Mouse (Mus musculus): ENCODE measurements around the gene Cfap44. TPM values are rescaled to one million over a fixed set of nuclear protein-coding genes. Genes with fewer than 3 reads are reported as not detected.
A peak's percentile ranks its signal among the peaks of the same experiment; 100 is the strongest.

Gene Cfap44
- polyA plus RNA-seq, 1 experiment from 2014 or later = 2.9 TPM

GRCm38 (mm10) chr16:44502325-44502724 is 107.7 kb downstream of the Cfap44 start:
- Histone ChIP-seq H3K9ac (replicated peaks; ENCODE audit: low read depth, low read length) (no peak overlapping the region), H3K4me1 (replicated peaks; ENCODE audit: control insufficient read depth, insufficient read depth, low read length) (peaks cover 11% of the 10 kb centered on the region), H3K4me3 (replicated peaks; ENCODE audit: low read length) (no peak overlapping the region), H3K27me3 (replicated peaks; ENCODE audit: control insufficient read depth, insufficient read depth, low read length) (no peaks in the 10 kb centered on the region), H3K36me3 (ENCODE audit: control insufficient read depth, insufficient read depth) (peaks cover 16% of the 10 kb centered on the region), H3K27ac (ENCODE audit: low read length) (no peak overlapping the region), H3K4me2 (ENCODE audit: low read length) (no peak overlapping the region), H3K9me3 (ENCODE audit: control insufficient read depth, low read length) (no peaks in the 10 kb centered on the region)
- ATAC-seq = 0 out of 2 replicates have a peak, but pooled peaks have one; percentile 21
- WGBS = 59% methylated on average over 7 of the region's 7 CpGs

- Histone ChIP-seq H3K27ac (ENCODE audit: low read length) (no peak overlapping the region), H3K4me3 (replicated peaks; ENCODE audit: low read length) (no peak overlapping the region), H3K9ac (replicated peaks; ENCODE audit: low read depth, low read length) (no peak overlapping the region), H3K27me3 (replicated peaks; ENCODE audit: control insufficient read depth, insufficient read depth, low read length) (no peaks in the 10 kb centered on the region), H3K9me3 (ENCODE audit: control insufficient read depth, low read length) (no peaks in the 10 kb centered on the region), H3K4me2 (ENCODE audit: low read length) (no peak overlapping the region), H3K36me3 (ENCODE audit: control insufficient read depth, insufficient read depth) (peaks cover 16% of the 10 kb centered on the region), H3K4me1 (replicated peaks; ENCODE audit: control insufficient read depth, insufficient read depth, low read length) (peaks cover 17% of the 10 kb centered on the region)
- 61% methylated on average over 8 of the region's 8 CpGs for WGBS
- no peak for ATAC-seq
Observed at GRCm38 (mm10) chr16:44502895-44503575, 108.4 kb downstream of the Cfap44 start.

GRCm38 (mm10) chr16:44505243-44505642 is 110.6 kb downstream of the Cfap44 start:
- H3K27ac ChIP-seq (ENCODE audit: low read length) = no peak overlapping the region
- no peak overlapping the region for H3K9ac ChIP-seq (replicated peaks; ENCODE audit: low read depth, low read length)
- H3K4me1 ChIP-seq (replicated peaks; ENCODE audit: control insufficient read depth, insufficient read depth, low read length) = peaks cover 24% of the 10 kb centered on the region
- 68% methylated on average over 1 of the region's 1 CpGs for WGBS
- no peak overlapping the region for H3K4me3 ChIP-seq (replicated peaks; ENCODE audit: low read length)
- no peak overlapping the region for H3K4me2 ChIP-seq (ENCODE audit: low read length)
- H3K9me3 ChIP-seq (ENCODE audit: control insufficient read depth, low read length) = no peaks in the 10 kb centered on the region
- 0 out of 2 replicates have a peak, but pooled peaks cover 1% of the 10 kb centered on the region for H3K36me3 ChIP-seq (ENCODE audit: control insufficient read depth, insufficient read depth)
- no peak for ATAC-seq
- H3K27me3 ChIP-seq (replicated peaks; ENCODE audit: control insufficient read depth, insufficient read depth, low read length) = no peaks in the 10 kb centered on the region

- H3K27me3 ChIP-seq (replicated peaks; ENCODE audit: control insufficient read depth, insufficient read depth, low read length) = no peaks in the 10 kb centered on the region
- no peaks in the 10 kb centered on the region for H3K9me3 ChIP-seq (ENCODE audit: control insufficient read depth, low read length)
- H3K4me2 ChIP-seq (ENCODE audit: low read length) = no peak overlapping the region
- H3K9ac ChIP-seq (replicated peaks; ENCODE audit: low read depth, low read length) = no peak overlapping the region
- no peaks in the 10 kb centered on the region for H3K36me3 ChIP-seq (ENCODE audit: control insufficient read depth, insufficient read depth)
- 49% methylated on average over 10 of the region's 10 CpGs for WGBS
- peak overlapping the region; percentile 21 for H3K27ac ChIP-seq (ENCODE audit: low read length)
- peak; percentile 77 for ATAC-seq
- H3K4me1 ChIP-seq (replicated peaks; ENCODE audit: control insufficient read depth, insufficient read depth, low read length) = peaks cover 25% of the 10 kb centered on the region
- no peak overlapping the region for H3K4me3 ChIP-seq (replicated peaks; ENCODE audit: low read length)
Observed at GRCm38 (mm10) chr16:44507027-44507929, 112.7 kb downstream of the Cfap44 start.

GRCm38 (mm10) chr16:44508025-44508424 is 113.4 kb downstream of the Cfap44 start:
- Histone ChIP-seq H3K9ac (replicated peaks; ENCODE audit: low read depth, low read length) (no peak overlapping the region), H3K4me3 (replicated peaks; ENCODE audit: low read length) (no peak overlapping the region), H3K36me3 (ENCODE audit: control insufficient read depth, insufficient read depth) (no peaks in the 10 kb centered on the region), H3K4me2 (ENCODE audit: low read length) (no peak overlapping the region), H3K4me1 (replicated peaks; ENCODE audit: control insufficient read depth, insufficient read depth, low read length) (peaks cover 22% of the 10 kb centered on the region), H3K9me3 (ENCODE audit: control insufficient read depth, low read length) (no peaks in the 10 kb centered on the region), H3K27ac (ENCODE audit: low read length) (peak overlapping the region; percentile 21; the same call in 1 of the 2 replicates), H3K27me3 (replicated peaks; ENCODE audit: control insufficient read depth, insufficient read depth, low read length) (no peaks in the 10 kb centered on the region)
- ATAC-seq = no peak
- WGBS = 84% methylated on average over 5 of the region's 5 CpGs

GRCm38 (mm10) chr16:44508772-44509171 is 114.2 kb downstream of the Cfap44 start:
- H3K9me3 ChIP-seq (ENCODE audit: control insufficient read depth, low read length) = no peaks in the 10 kb centered on the region
- ATAC-seq = no peak
- no peak overlapping the region for H3K4me2 ChIP-seq (ENCODE audit: low read length)
- 0 out of 2 replicates have a peak, but pooled peaks cover 2% of the 10 kb centered on the region for H3K36me3 ChIP-seq (ENCODE audit: control insufficient read depth, insufficient read depth)
- WGBS = 82% methylated on average over 13 of the region's 13 CpGs
- H3K27ac ChIP-seq (ENCODE audit: low read length) = no peak overlapping the region
- H3K4me1 ChIP-seq (replicated peaks; ENCODE audit: control insufficient read depth, insufficient read depth, low read length) = peaks cover 22% of the 10 kb centered on the region
- no peaks in the 10 kb centered on the region for H3K27me3 ChIP-seq (replicated peaks; ENCODE audit: control insufficient read depth, insufficient read depth, low read length)
- H3K4me3 ChIP-seq (replicated peaks; ENCODE audit: low read length) = no peak overlapping the region
- no peak overlapping the region for H3K9ac ChIP-seq (replicated peaks; ENCODE audit: low read depth, low read length)

- 79% methylated on average over 7 of the region's 7 CpGs for WGBS
- H3K4me2 ChIP-seq (ENCODE audit: low read length) = no peak overlapping the region
- no peak for ATAC-seq
- H3K36me3 ChIP-seq (ENCODE audit: control insufficient read depth, insufficient read depth) = 0 out of 2 replicates have a peak, but pooled peaks cover 2% of the 10 kb centered on the region
- H3K9me3 ChIP-seq (ENCODE audit: control insufficient read depth, low read length) = no peaks in the 10 kb centered on the region
- H3K9ac ChIP-seq (replicated peaks; ENCODE audit: low read depth, low read length) = no peak overlapping the region
- no peak overlapping the region for H3K4me3 ChIP-seq (replicated peaks; ENCODE audit: low read length)
- H3K27ac ChIP-seq (ENCODE audit: low read length) = no peak overlapping the region
- H3K27me3 ChIP-seq (replicated peaks; ENCODE audit: control insufficient read depth, insufficient read depth, low read length) = no peaks in the 10 kb centered on the region
- peaks cover 22% of the 10 kb centered on the region for H3K4me1 ChIP-seq (replicated peaks; ENCODE audit: control insufficient read depth, insufficient read depth, low read length)
Observed at GRCm38 (mm10) chr16:44509458-44510344, 115.1 kb downstream of the Cfap44 start.

GRCm38 (mm10) chr16:44510521-44511213 is 116.1 kb downstream of the Cfap44 start:
- WGBS = 66% methylated on average over 13 of the region's 13 CpGs
- no peak overlapping the region for H3K4me3 ChIP-seq (replicated peaks; ENCODE audit: low read length)
- H3K4me2 ChIP-seq (ENCODE audit: low read length) = no peak overlapping the region
- H3K36me3 ChIP-seq (ENCODE audit: control insufficient read depth, insufficient read depth) = 0 out of 2 replicates have a peak, but pooled peaks cover 2% of the 10 kb centered on the region
- peak overlapping the region; percentile 65 for H3K27ac ChIP-seq (ENCODE audit: low read length)
- H3K9ac ChIP-seq (replicated peaks; ENCODE audit: low read depth, low read length) = no peak overlapping the region
- peak; percentile 45 for ATAC-seq
- H3K9me3 ChIP-seq (ENCODE audit: control insufficient read depth, low read length) = no peaks in the 10 kb centered on the region
- no peaks in the 10 kb centered on the region for H3K27me3 ChIP-seq (replicated peaks; ENCODE audit: control insufficient read depth, insufficient read depth, low read length)
- peaks cover 22% of the 10 kb centered on the region for H3K4me1 ChIP-seq (replicated peaks; ENCODE audit: control insufficient read depth, insufficient read depth, low read length)
